Mouse (Mus musculus) embryo, embryonic 10.5 days (tissue): Measurements from ENCODE around the gene Gm28035.
A peak's percentile ranks its signal among the peaks of the same experiment; 100 is the strongest.

Experiments used
- DNase-seq: peaks from one replicate; pipeline ENCODE4 v3.0.0-alpha.2; 2015; ENCODE audit warnings: low spot score

Gm28035 gene

DNA sequence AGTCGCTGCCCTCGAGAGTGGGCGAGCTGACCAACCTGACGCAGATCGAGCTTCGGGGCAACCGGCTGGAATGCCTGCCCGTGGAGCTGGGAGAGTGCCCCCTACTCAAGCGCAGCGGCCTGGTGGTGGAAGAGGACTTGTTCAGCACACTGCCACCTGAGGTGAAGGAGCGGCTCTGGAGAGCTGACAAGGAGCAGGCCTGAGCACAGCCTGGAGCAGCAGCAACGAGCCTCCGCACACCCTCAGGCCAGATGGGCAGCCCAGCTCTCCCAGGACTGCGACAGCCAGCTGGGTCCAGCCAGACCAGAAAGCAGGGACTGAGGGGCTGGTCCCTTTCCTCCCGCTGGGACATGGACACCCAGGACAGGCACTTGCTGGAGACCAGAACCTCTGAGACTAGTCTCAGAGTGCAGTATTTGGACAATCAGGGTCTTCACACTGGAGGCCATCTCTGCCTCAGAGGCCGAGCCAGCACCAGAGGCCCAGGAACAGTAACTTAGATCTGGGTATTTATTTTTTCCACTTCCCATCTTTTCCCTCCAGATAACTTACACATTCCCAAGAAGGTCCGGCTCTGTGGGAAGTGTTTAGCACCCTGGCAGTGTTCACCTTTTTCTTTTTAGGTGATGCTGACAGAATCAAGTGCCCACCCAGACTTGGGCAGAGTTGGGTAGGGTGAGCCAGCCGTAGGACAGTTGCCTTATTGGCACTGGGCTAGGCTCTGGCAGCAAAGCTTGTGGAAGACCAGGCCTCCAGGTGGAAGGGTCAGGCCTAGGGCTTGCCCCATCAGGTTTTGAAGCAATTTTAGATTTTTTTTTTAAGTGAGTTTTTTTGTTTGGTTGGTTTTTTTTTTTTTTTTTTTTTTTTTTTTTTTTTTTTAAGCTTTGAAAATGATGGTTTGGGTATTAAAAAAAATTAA is 21.8 kb downstream of the Gm28035 start:
- no peak for DNase-seq

DNA sequence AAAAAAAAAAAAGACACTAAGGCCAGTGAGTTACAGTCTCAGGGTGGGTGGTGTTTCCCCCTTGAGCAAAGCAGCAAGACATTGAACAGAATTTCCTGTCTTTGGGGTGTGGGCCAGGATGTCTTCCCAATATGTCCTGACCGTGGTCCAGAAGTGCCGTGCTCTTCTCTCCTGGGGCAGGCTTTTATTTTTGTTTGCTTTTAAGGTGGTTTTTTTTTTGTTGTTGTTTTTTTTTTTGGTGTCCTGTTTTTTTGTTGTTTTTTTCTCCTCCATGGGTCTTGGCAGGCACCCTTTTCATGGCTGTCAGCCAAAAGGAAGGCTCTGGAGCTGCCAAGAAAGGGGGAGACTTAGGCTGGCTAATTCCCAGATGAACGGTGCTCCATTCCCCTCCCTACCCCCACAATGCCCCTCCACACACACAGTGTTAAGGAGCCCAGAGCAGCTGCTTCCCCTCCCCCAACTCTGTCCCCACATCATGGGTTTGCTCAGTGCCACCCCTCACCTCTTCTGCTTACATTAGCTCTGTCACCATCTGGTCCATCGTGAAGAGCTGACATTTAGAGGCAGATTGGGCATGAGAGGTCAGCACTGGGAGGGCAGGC is 22.6 kb downstream of the Gm28035 start:
- no peak for DNase-seq

DNA sequence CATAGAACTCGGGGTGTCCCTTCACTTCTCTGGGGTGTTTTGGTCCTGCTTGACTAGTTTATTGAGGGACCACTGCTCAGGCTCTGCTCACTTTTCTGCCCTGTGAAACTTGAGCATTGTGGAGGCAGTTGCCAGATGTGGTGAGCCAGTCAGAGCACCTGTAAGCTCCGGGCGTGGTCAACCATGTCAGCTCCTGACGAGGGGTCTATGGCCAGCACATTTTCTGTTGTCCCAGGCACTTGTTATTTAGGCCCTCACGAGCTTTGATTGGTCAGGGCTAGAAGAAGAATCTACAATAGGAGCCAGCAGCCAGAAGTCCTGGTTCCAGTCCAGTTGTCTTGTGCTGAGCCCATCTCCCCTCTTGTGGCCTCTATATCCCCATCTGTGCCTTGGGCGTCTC is 23.4 kb downstream of the Gm28035 start:
- no peak for DNase-seq

- peak; percentile 31 for DNase-seq
Measured at GRCm38 (mm10) chr2:30264671-30265519, 24.5 kb downstream of the Gm28035 start.

- no peak for DNase-seq
Measured at GRCm38 (mm10) chr2:30265767-30266253, 25.4 kb downstream of the Gm28035 start, which contains the start of gene Phyhd1. TSS of gene Phyhd1 (plus strand) at chr2:30266203.

DNA sequence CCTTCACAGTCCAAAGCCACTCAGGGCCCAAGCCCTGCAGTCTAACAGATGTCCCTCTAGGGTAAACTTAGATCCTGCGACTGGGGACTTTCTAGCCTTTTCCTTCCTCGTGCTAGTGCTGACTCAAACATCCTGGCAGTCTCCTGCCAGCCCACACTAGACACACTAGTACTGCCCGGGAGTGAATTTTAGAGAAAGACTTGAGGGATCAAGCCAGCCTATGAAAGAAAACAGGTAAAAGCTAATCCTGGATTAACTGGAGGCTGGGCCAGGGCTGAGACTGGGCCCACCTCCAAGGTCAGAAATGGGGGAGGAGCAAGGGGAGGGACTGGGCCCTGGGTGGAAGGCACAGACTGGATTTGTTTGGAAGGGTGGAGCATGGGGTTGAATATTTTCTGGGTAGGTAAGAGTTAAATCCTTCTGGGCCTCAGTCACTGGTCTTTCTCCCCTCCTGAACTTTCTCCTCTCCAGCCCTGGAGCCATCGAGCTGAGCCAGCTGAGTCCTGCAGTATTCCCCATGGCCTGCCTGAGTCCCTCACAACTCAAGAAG is 26.1 kb downstream of the Gm28035 start:
- DNase-seq = peak; percentile 56

GRCm38 (mm10) chr2:30267466-30267865 is 27.1 kb downstream of the Gm28035 start:
- DNase-seq = no peak

DNA sequence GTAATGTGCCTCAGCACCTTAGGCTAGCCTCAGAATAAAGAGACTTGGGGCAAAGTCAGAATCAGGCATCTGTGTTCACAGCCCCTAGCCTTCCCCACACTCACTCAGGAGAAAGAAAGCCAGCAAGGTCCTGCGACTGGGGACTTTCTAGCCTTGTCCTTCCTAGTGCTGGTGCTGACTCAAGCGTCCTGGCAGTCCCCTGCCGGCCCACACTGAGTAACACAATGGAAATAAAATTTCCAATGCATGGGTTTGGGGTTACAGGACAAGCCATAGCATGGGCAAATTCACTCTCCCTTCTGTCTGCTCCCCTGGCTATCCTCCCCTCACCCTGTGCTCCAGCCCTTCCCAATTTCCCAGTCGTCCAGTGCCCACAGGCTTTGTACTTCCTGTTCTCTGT is 28.0 kb downstream of the Gm28035 start:
- no peak for DNase-seq

GRCm38 (mm10) chr2:30269241-30269990 is 29.0 kb downstream of the Gm28035 start:
- DNase-seq = no peak

DNA sequence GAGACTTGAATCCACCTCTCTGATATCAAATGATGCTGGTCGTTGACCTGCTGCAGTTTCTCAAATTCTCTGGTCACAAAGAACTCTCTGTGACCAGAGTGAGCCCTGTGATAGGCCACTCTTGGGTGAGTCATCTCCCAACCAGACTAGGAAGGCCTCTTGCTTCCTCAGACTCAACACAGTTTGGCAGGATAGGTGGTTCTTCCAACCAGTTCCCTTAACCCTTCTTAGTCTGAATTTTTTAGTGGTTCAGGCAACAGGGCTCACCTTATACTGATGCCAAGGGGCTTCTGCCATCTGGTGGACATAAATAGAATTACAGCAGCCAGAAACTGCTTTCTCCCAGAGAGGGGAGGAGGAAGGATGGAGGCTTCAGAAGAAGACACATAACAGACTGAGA is 29.8 kb downstream of the Gm28035 start:
- peak; percentile 82 for DNase-seq

- no peak for DNase-seq
Measured at GRCm38 (mm10) chr2:30280743-30281142, 40.4 kb downstream of the Gm28035 start, which contains the start of gene Gm28038. TSS of gene Gm28038 (plus strand) at chr2:30281043.

- no peak for DNase-seq
Measured at GRCm38 (mm10) chr2:30281651-30282050, 41.3 kb downstream of the Gm28035 start.

DNA sequence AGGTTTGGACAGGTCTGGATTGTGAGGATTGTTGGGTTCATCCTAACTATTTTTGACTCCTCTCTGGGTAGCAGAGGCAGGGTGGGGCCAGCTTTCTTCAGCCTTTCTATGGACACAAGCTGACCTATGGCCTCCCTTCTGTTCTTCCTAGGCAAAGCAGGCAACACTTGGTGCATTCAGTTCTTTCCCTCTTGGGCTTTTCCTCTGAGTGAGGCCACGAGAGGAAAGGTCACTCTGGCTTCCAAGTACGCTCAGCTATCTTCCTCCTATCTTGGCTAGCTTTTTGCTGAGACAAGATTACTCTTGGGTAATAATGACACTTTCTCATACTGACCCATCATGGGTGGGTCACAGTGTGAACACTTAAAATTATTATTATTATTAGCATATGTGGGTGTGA is 42.8 kb downstream of the Gm28035 start:
- no peak for DNase-seq

GRCm38 (mm10) chr2:30285004-30285403 is 44.6 kb downstream of the Gm28035 start:
- no peak for DNase-seq

- no peak for DNase-seq
Measured at GRCm38 (mm10) chr2:30285416-30286181, 45.2 kb downstream of the Gm28035 start.

GRCm38 (mm10) chr2:30286192-30287026 is 46.0 kb downstream of the Gm28035 start, which contains the start of the genes Dolk and Nup188:
TSS of gene Dolk (minus strand) at chr2:30286334.
TSS of gene Nup188 (plus strand) at chr2:30286397.
- peak; percentile 97 for DNase-seq

GRCm38 (mm10) chr2:30287027-30287373 is 46.6 kb downstream of the Gm28035 start:
- DNase-seq = peak; percentile 68

DNA sequence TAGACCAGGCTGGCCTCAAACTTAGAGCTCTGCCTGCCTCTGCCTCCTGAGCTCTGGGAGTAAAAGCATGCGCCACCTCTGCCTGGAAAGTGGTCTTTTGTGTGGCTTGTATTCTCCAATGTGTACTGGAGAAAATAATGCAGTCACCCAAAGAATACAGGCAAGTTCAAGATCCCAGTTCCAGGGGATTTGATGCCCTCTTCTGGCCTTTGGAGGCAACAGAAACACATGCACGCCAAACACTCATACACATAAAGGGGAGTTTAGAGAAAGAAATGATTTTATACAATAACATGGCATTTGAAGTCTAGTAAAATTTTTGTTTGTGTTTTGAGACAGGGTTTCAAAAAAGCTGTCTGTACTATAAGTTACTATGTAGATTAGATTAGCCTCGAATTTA is 59.2 kb downstream of the Gm28035 start:
- peak; percentile 6 for DNase-seq

DNA sequence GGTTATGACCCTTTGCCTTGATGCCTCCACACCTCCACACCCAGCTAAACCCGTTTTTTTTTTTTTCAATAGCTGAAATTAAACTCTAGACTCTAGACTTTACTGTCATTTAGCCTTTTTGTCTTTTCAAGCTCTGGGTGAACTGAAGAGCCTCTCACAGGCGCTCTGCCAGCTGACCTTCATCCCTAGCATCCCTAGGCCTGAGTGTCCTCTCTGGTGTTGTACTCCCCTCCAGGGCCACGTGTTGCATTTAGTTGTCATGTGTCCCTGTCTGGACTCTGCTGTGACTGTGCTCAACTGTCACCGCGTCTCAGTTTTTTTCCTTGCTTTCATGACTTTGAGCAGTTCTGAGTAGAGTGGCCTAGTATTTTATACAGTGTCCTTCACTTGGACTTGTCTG is 59.6 kb downstream of the Gm28035 start:
- no peak for DNase-seq
